Mouse (Mus musculus): Measurements from ENCODE around the gene Cpeb3.
"Not testable (repeated sequence)": the region's sequence is repeated elsewhere in the genome, so short reads cannot be mapped to it uniquely, and the experiment has no call there.

The Cpeb3 gene

DNA sequence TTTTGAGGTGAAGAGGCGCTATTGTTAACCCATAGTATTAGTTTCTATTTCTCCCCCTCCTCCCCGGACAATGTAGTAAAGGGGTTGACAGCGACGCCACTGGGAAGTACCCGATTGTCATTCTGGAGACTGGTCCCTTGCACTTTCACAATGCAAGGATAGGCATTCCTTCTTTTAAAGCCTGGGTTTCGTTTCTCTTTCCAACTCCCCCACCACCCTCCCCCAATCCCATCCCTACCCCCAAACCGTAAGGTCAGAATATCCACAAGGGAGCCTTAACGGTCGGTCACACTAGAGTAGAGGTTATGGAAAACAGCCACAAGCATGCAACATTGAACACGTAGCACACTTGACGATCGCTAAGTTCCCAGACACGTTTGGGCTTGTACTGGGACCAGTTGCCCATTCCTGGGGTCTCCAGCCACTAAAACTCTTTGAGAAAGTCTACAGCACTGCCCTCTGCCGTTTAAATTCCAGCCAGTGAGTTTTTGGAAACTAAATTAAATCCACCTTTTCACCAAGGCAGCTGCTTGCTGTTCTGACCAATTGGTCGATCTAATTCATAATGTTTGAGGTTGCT is at the start of gene Cpeb3:
Cpeb3 (minus strand) TSS at position 426 of the 580 bp plus-strand sequence.
- peak in 1 of 2 experiments; percentile 19 for DNase-seq (ENCODE audit: low read depth in 1 of 2, low spot score in 2 of 2)

DNA sequence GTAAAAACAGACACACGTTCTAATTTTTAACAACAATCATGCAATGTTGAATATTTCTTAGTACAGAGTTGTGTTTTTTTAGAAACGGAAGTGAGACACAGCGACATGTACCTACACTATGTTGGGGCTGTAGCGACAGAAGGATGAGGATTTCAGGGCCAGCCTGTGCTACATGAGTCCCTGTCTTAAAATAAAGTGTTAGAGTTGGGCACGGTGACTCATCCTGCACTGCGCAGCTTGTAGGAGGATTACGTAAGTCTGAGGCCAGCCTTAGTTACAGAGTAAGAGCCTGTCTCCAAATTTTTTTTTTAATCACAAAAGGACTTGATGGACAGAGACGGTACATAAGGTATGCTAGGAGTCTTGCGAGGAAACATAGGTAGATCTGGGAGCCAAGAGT is 46.9 kb upstream of the Cpeb3 start:
- DNase-seq (ENCODE audit: low read depth in 1 of 2, low spot score in 2 of 2), result no peak

DNA sequence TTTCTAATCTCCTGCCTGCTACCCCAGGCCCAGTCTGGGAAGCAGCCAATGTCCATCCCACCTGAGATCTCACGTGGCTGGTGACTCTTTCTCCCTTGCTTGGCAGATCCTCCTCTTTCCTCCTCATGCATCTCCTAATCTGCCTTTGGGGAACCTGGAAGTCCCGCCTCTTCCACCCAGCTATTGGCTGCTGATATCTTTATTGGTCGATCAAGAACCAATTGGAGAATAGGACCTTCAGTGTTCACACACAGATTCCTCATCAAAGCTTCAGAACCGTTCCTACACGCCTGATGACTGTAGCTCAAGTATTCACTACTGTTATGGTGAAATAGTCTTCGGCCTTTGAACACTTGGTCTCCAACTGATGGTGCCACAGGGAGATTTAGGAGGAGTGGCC is 43.7 kb upstream of the Cpeb3 start:
- no peak for DNase-seq (ENCODE audit: low read depth in 1 of 2, low spot score in 2 of 2)

DNA sequence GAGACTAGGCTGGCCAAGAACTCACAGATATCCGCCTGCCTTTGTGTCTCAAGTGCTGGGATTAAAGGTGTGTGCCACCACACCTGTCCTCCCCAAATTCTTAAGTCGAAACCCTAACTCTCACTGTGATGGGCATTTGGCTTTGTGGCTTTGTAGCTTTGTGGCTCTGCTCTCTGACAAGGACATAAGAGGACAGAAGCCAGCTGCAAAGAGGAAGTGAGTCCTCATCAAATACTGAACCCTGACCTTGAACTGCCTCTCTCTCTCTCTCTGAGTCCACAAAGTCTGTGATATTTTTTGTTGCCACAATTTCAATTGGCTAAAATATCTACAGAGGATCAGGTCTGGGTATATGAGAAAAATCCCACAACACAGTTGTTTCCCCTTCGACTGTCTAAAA is 39.8 kb upstream of the Cpeb3 start:
- no peak for DNase-seq (ENCODE audit: low read depth in 1 of 2, low spot score in 2 of 2)

DNA sequence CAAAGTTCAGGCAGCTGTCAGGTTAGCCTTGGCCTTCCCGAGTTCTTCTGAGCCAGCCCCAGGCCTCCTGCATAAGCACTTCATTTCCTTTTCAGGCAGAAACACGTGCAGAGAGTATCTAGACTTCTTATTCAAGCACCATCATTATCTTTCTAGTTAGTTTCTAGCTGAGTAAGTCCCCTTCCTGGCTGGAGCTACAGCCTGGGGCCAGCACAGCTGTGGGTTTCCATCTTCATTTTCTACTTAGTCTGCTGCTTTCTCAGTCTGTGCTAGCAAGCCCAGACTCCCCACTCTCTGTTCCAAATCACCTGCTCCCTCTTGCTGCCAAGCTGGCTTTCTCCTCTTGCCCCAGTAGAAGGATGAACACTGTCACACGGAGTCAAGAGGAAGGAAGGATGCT is 38.5 kb upstream of the Cpeb3 start:
- no peak for DNase-seq (ENCODE audit: low read depth in 1 of 2, low spot score in 2 of 2)

DNA sequence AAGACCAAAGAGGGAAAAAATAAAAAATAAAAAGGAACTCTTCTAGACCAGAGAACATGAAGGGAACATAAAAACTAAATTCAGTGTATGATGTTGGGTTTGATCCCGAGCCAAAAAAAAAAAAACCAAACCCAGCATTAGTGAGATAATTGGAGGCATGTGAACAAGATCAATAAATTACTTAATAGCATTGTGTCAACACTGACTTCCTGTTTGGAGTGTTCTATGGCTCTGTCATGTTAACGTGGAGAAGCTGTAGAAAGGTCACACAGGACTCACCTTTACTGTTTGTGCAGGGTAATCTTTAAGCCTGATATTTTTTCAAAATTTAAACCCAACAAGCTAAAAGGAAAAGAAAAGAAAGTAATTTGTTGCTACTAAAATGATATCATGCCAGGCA is 34.3 kb upstream of the Cpeb3 start:
- DNase-seq (ENCODE audit: low read depth in 1 of 2, low spot score in 2 of 2), result no peak

DNA sequence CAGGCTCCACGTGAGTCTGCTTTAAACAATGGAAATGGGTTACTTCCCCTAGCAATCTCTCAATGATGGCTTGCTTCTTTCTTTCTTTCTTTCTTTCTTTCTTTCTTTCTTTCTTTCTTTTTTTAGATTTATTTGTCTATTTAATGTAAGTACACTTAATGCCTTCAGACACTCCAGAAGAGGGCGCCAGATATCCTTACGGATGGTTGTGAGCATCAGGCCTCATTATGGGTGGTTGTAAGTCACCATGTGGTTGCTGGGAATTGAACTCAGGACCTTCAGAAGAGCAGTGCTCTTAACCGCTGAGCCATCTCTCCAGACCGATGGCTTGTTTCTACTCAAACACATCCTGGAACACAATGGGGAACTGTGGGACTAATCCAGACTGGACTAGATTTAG is 32.8 kb upstream of the Cpeb3 start:
- no peak for DNase-seq (ENCODE audit: low read depth in 1 of 2, low spot score in 2 of 2)

DNA sequence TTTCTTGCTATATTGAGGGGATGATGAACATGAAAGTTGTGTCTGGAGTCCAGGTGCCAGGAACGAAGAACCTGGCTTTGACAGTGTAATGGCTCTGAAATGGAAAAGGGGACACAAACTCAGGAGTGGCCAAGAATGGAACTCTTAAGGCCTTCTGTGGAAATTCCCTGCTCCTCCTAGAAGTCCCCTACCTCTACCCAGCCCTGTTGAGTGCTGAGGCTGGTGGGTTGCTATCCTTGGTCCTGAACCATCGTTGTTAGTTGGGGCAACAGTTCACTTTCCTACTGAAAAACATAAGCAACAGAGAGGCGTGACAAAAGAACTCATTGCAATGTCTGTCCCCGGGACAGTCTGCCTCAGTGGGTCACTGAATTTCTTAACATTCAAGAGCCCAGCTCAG is 30.7 kb upstream of the Cpeb3 start:
- no peak for DNase-seq (ENCODE audit: low read depth in 1 of 2, low spot score in 2 of 2)

DNA sequence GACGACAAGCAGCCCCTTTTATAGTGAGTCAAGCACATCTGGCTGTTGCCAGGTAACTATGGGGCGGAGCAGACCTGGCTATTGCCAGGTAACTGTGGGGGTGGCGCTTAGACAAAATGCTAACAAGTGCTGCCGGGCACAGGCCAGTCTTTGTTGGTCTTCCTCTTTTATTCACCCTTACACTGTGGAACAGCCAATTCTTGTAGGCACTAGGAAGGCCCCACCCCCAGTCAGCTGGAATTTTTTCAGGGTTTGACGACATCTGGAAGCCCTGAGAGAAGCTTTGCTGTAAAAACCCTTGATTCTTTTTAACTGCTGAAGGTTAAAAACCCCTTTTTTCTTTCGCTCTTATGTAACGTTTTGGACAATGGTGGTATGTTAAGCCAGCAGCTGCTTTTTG is 30.2 kb upstream of the Cpeb3 start:
- DNase-seq (ENCODE audit: low read depth in 1 of 2, low spot score in 2 of 2), result no peak

DNA sequence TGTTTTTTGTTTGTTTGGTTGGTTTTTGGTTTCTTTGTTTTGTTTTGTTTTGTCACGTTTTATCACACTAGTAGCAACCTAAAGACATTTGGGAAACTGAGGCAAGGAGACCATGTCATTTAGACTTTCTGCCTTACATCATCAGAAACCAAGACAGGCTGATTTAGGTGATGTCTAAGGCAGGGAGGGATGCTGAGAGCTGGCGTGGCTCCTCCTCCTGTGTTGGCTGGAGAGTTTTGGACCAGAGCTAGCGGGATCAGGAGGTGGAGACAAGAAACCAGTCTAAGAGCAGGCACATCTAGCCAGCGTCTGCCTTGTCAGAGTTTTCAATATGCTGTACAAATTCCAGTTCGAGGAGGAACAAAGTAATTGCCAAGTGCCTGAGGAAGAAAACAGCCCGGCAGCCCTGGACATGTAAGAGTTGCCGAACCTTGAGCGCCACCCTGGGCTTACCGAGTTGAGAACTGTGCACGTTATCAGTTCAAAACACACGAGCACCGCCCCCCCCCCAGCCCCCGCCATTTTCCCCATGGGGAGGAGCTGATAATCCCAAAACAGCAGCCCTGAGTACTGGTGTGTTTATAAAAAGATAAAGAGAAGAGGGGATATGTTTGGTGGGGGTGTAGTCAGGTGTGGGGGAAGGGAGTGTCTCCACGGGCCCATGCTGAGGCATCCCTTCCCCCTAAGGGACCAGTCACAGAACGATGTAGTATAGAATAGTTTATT is 29.5 kb upstream of the Cpeb3 start:
- no peak for DNase-seq (ENCODE audit: low read depth in 1 of 2, low spot score in 2 of 2)

DNA sequence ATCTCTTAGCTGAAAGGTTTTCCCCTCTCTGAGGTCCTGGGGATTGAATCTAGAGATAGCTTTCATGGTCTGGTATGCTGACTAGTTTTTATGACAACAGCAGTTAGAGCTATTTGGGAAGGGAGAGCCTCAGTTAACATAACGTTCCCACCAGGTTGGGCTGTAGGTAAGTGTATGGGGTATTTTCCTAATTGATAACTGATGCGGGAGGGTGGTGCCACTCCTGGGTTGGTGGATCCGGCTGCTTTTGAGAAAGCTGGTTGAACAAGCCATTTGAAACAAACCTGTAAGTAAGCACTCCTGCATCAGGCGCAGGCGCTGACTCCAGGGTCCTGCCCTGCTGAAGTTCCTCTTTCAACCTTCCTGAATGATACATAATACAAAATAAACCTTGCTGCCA is 28.9 kb upstream of the Cpeb3 start:
- DNase-seq (ENCODE audit: low read depth in 1 of 2, low spot score in 2 of 2), result no peak

DNA sequence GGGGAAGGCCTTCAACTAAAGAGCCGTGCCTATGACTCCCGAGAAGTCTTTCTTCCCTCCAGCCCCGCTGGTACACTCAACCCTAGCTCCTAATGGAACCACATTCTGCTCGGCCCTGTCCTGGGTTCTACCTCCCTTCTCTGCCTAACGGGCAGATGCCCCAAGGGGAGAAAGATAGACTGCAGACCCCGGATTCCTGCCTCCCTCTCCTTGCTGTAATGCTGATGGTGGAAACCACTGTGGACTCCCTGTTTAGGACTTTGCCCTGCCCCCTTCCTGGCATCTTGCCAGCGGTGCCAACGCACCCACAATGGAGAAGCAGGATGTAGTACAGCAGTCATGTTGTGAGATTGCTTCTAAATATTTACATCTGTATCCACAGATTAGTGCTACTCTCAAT is 27.4 kb upstream of the Cpeb3 start:
- no peak for DNase-seq (ENCODE audit: low read depth in 1 of 2, low spot score in 2 of 2)

DNA sequence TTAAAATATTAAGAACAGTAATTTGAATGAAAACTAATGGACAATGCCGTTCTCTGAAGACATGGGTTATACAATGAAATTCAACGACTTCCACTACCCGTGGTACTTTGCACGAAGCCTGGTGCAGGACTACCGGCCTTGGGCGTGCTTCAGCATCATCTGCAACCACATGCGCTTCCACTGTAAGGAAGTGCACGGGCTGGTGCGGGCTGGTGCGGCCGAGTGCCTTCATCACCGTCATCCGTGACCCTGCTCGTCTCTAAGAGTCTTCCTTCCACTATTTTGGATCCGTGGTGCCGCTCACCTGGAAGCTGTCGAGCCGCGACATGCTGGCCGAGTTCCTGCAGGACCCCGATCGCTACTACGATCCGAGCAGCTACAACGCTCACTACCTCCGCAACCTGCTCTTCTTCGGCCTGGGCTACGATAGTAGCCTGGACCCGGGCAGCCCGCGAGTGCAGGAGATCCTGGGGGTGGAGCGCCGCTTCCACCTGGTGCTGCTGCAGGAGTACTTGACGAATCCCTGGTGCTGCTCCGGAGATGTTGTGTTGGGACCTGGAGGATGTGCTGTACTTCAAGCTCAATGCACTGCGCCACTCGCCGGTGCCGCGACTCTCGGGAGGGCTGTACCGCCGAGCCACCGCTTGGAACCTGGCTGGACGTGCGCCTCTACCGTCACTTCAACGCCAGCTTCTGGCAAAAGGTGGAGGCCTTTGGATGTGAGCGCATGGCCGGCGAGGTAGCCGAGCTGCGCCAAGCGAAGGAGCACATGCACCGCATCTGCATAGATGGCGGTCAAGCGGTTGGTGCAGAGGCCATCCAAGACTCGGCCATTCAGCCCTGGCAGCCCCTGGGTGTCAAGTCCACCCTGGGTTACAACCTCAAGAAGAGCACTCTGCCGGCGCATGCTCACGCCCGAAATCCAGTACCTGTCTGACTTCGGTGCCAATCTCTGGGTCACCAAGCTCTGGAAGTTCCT is 25.4 kb upstream of the Cpeb3 start:
- DNase-seq (ENCODE audit: low read depth in 1 of 2, low spot score in 2 of 2), result no peak

DNA sequence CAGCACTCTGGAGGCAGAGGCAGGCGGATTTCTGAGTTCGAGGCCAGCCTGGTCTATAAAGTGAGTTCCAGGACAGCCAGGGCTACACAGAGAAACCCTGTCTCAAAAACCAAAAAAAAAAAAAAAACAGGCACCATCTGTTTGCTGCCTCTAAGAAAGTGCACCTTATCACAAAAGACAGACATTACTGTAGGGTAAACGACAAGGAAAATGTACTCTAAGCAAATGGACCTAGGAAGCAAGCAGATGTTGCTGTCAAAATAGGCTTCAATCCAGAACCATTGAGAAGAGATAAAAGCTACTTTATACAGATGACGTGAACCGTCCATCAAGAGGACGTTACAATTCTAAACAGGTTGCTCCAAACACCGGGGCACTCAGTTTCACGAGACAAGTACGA is 24.2 kb upstream of the Cpeb3 start:
- not testable (repeated sequence) for DNase-seq (ENCODE audit: low read depth in 1 of 2, low spot score in 2 of 2)

DNA sequence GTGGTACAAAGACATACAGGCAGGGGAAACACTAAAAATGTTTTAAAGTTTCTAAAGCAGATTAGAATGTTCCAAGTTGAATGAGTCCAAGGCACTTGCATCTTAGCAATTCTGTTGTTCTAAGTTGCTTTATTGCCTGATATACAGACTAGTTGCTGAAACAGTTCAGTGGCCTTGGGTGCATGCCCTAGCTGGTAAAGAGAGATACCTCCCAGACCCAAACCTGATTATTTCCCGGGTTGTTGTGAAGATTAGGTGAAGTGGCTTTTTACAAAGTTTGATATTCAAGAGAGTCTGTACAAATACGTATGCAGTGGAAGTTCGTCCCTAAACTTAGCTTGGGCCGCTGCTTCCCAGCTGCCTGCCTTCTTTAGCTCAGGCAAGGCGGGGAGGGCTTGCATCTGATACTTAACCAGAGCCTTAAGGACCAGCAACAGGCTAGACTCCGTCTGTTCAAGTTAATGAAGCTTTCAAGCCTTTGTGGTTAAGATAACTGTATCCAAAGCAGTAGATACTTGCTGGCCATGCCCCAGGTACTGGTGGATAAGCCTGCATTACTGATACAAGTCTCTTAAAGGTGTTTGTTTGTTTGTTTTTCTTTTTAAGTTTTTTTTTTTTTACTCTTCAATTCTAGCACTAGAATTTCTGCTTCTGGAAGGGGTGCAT is 16.9 kb upstream of the Cpeb3 start:
- no peak for DNase-seq (ENCODE audit: low read depth in 1 of 2, low spot score in 2 of 2)

DNA sequence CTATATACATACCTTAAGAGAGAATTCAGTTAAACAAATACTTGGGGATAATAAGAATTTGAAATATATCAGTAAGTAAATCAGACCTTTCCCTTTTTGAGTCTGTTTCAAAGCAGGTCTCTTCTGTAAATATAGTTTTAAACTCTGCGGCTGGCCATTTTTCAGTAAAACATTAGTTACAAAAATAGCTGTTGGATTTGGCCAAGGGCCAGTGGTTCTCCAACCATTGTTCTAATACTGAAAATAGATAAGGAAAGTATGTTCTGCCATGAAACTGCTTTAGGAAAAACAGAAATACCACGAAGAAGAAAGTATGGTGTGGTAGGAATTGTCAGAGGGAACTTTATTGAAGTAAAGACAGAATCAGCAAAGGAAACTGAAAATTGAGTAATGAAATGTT is 6.3 kb upstream of the Cpeb3 start:
- DNase-seq (ENCODE audit: low read depth in 1 of 2, low spot score in 2 of 2), result no peak

DNA sequence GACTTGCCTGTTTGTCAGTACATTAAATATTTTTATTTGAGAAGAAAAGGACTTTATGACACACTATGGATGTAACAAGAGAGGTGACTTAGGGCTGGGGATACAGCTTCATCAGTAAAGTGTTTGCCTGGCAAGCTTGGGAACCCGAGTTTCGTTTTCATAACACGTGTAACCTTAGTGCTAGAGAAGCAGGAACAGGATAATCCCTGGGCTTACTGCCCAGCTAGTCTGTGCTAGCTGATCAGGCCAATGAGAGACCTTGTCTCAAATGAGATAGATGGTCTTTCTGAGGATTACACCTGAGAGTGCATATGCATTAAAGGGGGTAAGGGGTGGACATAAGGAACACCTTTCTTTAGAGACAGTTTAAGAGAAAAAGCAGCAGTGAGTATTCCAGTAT is 3.0 kb upstream of the Cpeb3 start:
- DNase-seq (ENCODE audit: low read depth in 1 of 2, low spot score in 2 of 2), result no peak

DNA sequence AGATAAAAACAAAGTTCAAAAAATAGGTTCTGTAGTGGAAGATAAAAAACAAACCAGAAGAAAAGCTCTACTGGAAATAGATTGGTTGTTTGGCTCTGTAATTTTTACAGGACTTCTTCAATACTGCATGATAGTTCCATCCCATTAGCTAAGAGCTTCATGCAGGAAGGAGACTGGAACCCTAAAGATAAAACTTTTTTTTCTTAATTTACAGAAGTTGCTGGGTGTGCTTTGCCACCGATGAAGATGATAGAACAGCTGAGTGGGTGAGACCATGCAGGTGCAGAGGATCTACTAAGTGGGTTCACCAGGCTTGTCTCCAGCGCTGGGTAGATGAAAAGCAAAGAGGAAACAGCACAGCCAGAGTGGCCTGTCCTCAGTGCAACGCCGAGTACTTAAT is 2.1 kb upstream of the Cpeb3 start:
- no peak for DNase-seq (ENCODE audit: low read depth in 1 of 2, low spot score in 2 of 2)

DNA sequence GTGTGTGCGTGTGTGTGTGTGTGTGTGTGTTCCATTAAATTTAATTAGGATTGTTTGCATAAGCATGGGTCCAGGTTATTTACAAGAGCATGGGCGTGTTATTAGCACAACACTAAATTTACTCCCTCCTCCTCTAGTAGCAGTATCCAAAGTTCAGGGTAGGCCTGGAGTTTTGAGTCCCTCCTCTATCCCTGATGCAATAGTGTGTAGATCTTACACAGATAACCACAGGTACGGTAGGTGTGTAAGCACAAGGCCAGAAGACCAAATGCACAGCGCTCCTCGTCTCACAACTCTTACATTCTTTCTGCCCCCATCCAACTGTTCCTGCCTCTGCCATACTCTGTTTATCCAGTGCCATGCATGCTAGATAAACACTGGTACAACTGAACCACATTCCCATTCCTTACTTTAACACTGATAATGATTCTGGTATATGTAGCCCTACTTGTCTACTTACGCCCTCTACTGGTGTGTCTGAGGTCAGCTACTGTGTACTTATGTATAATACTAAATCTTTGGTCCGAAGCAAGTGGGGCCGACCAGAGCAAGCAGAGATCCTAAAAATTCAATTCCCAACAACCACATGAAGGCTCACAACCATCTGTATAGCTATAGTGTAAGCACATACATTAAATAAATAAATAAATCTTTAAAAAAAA is 1.2 kb upstream of the Cpeb3 start:
- no peak for DNase-seq (ENCODE audit: low read depth in 1 of 2, low spot score in 2 of 2)

DNA sequence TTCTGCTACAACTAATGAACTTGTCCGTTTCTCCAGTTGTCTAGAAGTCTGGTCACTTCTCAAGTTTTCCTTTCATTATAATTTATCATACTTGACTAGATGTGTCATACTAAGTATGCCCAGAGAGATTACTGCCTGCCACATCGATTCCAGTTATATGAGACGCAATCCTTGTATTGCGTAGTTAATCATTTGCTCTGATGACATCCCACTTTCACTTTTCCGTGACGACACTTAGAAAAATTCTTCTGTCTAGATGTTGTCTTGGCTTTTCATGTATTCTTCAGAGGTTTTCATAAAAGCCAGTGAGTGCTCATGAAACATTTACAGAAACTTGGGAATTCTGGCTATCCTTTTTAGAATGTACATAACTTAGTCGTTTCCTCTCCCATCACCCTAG is 585 bp upstream of the Cpeb3 start:
- DNase-seq (ENCODE audit: low read depth in 1 of 2, low spot score in 2 of 2), result no peak

All from monocyte, adult 2 months (primary cell).